Mouse (Mus musculus) liver, postnatal 0 days (tissue): Measurements from ENCODE around the gene Has3.

Experiments
- CTCF ChIP-seq: sonication (generic); IDR thresholded peaks from 2 replicates; pipeline ENCODE4 v1.5.1; 2016; ENCODE audit warnings: antibody characterized with exemption, low read depth
- EP300 ChIP-seq: IDR thresholded peaks from 2 replicates; pipeline ENCODE4 v1.6.1; 2016; ENCODE audit warnings: antibody characterized with exemption, low read depth, mild to moderate bottlenecking

DNA sequence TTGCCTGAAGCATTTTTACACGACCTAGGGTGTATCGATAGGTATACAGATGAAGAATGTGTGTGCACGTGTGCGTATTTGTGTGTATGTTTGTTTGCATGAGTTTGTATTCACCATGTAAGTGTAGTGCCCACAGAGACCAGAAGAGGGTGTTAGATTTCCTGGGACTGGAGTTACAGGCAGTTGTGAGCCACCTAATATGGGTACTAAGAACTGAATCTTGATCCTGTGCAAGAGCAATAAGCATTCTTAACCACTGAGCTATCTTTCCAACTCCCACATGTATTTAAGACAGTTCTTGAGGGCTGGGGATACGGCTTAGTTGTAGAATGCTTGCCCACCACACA lies 50.3 kb downstream of the Has3 start:
- peak; percentile 19; the same call in 1 of the 2 replicates for TF ChIP-seq CTCF
- no peak for TF ChIP-seq EP300
